Mouse (Mus musculus) midbrain, embryonic 15.5 days (tissue): Measurements from ENCODE around the gene Focad. TPM values are rescaled to one million over a fixed set of nuclear protein-coding genes. Genes with fewer than 3 reads are reported as not detected.

Source experiments
- ATAC-seq: fragments of 200-750 bp; cut with Nextera tagmentation; replicated peaks from 2 replicates; pipeline ENCODE4 v1.8.0; 2017; ENCODE audit warnings: moderate TSS enrichment
- H3K27ac ChIP-seq: fragments of 300-500 bp; sonication (generic); 2 replicates; pipeline ENCODE4 v1.5.1; 2015; ENCODE audit warnings: mild to moderate bottlenecking, inconsistent platforms
- H3K27me3 ChIP-seq: fragments of 300-500 bp; sonication (generic); replicated peaks from 2 replicates; pipeline ENCODE4 v1.6.1; 2015; ENCODE audit warnings: inconsistent platforms
- H3K36me3 ChIP-seq: fragments of 300-500 bp; sonication (generic); replicated peaks from 2 replicates; pipeline ENCODE4 v1.6.1; 2015; ENCODE audit warnings: inconsistent platforms
- H3K4me1 ChIP-seq: fragments of 300-500 bp; sonication (generic); 2 replicates; pipeline ENCODE4 v1.6.1; 2015; ENCODE audit warnings: inconsistent platforms
- H3K4me2 ChIP-seq: fragments of 300-500 bp; sonication (generic); 2 replicates; pipeline ENCODE4 v1.6.1; 2015; ENCODE audit warnings: inconsistent platforms, mild to moderate bottlenecking, moderate library complexity
- H3K4me3 ChIP-seq: fragments of 300-500 bp; sonication (generic); 2 replicates; pipeline ENCODE4 v1.5.1; 2015; ENCODE audit warnings: mild to moderate bottlenecking, inconsistent platforms
- H3K9ac ChIP-seq: fragments of 300-500 bp; sonication (generic); 2 replicates; pipeline ENCODE4 v1.6.1; 2015; ENCODE audit warnings: mild to moderate bottlenecking, inconsistent platforms
- H3K9me3 ChIP-seq: fragments of 300-500 bp; sonication (generic); 2 replicates; pipeline ENCODE4 v1.6.1; 2016; ENCODE audit warnings: inconsistent platforms
- WGBS: fragments of 180-500 bp; shearing (Covaris S2); methylation state at CpG from one replicate; pipeline ENCODE4 v1.1.7; 2015; ENCODE audit warnings: mixed read lengths; 5-methylcytosine and 5-hydroxymethylcytosine counted together
- polyA plus RNA-seq: library from polyadenylated mRNA; unstranded; fragments of >200 nt; fragmentation: Nextera tagmentation; extraction: Ambion mirVana; gene quantifications from 2 replicates; pipeline ENCODE4 v1.2.1, GENCODE M21; 2015

Gene Focad
- polyA plus RNA-seq, 1 experiment from 2014 or later, result 15.1 TPM

DNA sequence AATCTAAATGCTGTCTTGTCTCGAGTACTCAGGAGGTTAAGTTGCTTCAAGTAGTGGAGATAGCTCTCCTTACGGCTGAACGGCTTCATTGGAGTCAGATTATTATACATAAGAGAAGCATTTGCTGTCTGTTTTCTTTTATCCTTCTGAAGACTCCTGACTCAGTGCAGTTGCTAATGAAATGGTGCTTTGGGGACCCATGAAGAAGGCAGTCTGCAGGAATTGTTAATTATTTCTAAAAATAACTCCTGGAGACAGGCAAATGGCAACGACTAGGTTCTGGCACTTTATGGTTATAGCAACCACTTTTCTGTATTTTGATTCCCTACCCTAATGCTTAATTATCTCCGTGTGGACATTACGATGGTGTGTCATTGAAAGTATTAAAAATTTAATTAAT, 201.1 kb downstream of the Focad start:
- 58% methylated on average over 6 of the region's 6 CpGs for WGBS
- no peak overlapping the region for H3K4me3 ChIP-seq
- no peak overlapping the region for H3K9ac ChIP-seq
- no peak overlapping the region for H3K27ac ChIP-seq
- H3K27me3 ChIP-seq, result no peaks in the 10 kb centered on the region
- H3K36me3 ChIP-seq, result no peaks in the 10 kb centered on the region
- H3K9me3 ChIP-seq, result no peaks in the 10 kb centered on the region
- no peak for ATAC-seq
- 0 out of 2 replicates have a peak, but pooled peaks cover 2% of the 10 kb centered on the region for H3K4me1 ChIP-seq
- H3K4me2 ChIP-seq, result no peak overlapping the region

DNA sequence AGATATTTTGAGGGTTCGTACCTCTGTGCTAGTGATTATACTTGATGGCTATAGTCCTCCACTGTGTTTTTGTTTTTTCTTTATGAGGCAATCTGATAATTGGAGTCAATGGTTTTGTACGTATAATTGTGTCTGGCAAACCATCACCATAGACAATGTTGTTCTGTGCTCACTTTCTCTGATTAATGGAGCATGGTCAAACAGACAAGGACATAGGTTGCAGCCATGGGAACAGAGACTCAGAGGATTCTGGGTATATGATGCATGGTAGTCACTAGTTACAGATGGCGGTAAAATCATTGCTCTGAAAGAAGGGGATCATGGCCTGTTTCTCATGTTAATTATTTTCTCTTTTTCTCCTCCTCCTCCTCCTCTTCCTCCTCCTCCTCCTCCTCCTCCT, 205.1 kb downstream of the Focad start:
- Histone ChIP-seq H3K36me3 (no peaks in the 10 kb centered on the region), H3K9me3 (no peaks in the 10 kb centered on the region), H3K4me3 (no peak overlapping the region), H3K9ac (no peak overlapping the region), H3K4me1 (peaks cover 7% of the 10 kb centered on the region; the same call in 1 of the 2 replicates), H3K4me2 (no peak overlapping the region), H3K27ac (no peak overlapping the region), H3K27me3 (no peaks in the 10 kb centered on the region)
- ATAC-seq, result no peak
- WGBS, result 75% methylated on average over 3 of the region's 3 CpGs

- Histone ChIP-seq H3K27ac (no peak overlapping the region), H3K9ac (no peak overlapping the region), H3K4me1 (peaks cover 7% of the 10 kb centered on the region; the same call in 1 of the 2 replicates), H3K4me3 (no peak overlapping the region), H3K27me3 (no peaks in the 10 kb centered on the region), H3K9me3 (no peaks in the 10 kb centered on the region), H3K36me3 (no peaks in the 10 kb centered on the region), H3K4me2 (no peak overlapping the region)
- peak; percentile 50 for ATAC-seq
- 77% methylated on average over 6 of the region's 6 CpGs for WGBS
These were observed 206.6 kb downstream of the Focad start for GRCm38 (mm10) chr4:88300832-88301621.

- Histone ChIP-seq H3K4me3 (no peak overlapping the region), H3K27me3 (no peaks in the 10 kb centered on the region), H3K36me3 (no peaks in the 10 kb centered on the region), H3K4me1 (peaks cover 7% of the 10 kb centered on the region; the same call in 1 of the 2 replicates), H3K4me2 (no peak overlapping the region), H3K27ac (no peak overlapping the region), H3K9ac (no peak overlapping the region), H3K9me3 (no peaks in the 10 kb centered on the region)
- ATAC-seq, result no peak
These were observed 207.9 kb downstream of the Focad start for GRCm38 (mm10) chr4:88302291-88302690.

GRCm38 (mm10) chr4:88307691-88308090, 213.3 kb downstream of the Focad start:
- H3K9ac ChIP-seq, result no peak overlapping the region
- no peak overlapping the region for H3K4me3 ChIP-seq
- no peaks in the 10 kb centered on the region for H3K36me3 ChIP-seq
- no peak overlapping the region for H3K27ac ChIP-seq
- 91% methylated on average over 3 of the region's 3 CpGs for WGBS
- ATAC-seq, result no peak
- no peaks in the 10 kb centered on the region for H3K27me3 ChIP-seq
- H3K4me1 ChIP-seq, result no peaks in the 10 kb centered on the region
- H3K4me2 ChIP-seq, result no peak overlapping the region
- H3K9me3 ChIP-seq, result no peaks in the 10 kb centered on the region

DNA sequence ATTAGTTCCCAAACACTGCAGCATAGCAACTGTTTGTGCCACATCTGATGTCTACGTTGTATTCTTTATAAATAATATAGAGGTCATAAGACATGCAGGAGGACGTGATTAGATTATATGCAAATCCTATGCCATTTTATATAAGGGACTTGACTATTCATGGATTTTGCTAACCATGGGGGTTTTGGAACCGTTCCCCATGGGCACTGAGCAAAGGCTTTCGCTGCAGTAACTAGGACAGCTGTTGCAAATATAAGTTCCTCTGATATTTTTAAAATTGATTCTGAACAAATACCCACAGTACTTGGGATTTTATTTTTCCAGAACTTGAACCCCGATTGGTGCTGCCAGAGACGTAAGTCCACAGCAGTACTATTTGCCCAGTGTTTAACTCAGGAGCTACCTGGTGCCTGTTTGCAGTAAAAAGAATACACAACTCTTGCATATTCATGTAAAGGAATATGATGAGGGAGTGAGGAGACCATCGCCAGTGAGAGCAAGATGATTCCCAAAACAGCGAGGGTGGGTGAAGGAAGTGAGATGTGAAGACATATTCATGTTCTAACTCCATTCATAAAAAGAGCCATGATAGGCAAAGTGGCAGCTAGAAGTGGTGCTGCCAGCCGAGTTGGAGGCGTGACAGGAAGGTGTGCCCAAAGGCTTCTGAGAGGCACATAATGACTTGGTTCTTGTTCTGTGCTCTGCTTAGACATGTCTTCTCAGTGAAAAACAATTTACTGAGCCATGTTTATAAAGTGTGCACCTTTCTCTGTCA, 214.1 kb downstream of the Focad start:
- Histone ChIP-seq H3K9me3 (no peaks in the 10 kb centered on the region), H3K27me3 (no peaks in the 10 kb centered on the region), H3K9ac (no peak overlapping the region), H3K36me3 (no peaks in the 10 kb centered on the region), H3K27ac (no peak overlapping the region), H3K4me2 (no peak overlapping the region), H3K4me1 (no peaks in the 10 kb centered on the region), H3K4me3 (no peak overlapping the region)
- ATAC-seq, result no peak
- WGBS, result 87% methylated on average over 10 of the region's 10 CpGs

DNA sequence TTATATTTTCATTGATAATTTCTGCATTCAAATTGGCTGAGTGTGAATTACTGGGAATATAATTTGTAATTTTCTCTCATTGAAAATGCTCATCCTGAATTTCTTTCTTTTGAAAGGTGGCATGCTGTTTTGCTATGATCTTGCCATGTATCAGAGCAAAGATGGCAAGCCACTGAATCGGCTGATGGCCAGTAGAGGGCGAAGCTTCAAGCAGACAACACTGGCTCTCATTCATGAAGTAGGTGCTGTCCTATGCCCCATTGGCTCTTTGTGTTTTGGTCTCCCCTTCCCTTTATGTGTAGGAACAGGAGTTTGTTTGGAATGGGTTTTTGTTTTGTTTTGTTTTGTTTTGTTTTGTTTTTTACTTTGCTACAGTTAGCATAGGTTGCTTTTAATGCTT, 215.2 kb downstream of the Focad start:
- no peak overlapping the region for H3K4me2 ChIP-seq
- no peaks in the 10 kb centered on the region for H3K27me3 ChIP-seq
- H3K27ac ChIP-seq, result no peak overlapping the region
- no peak overlapping the region for H3K9ac ChIP-seq
- no peak for ATAC-seq
- H3K4me3 ChIP-seq, result no peak overlapping the region
- H3K36me3 ChIP-seq, result no peaks in the 10 kb centered on the region
- H3K9me3 ChIP-seq, result no peaks in the 10 kb centered on the region
- 50% methylated on average over 2 of the region's 2 CpGs for WGBS
- H3K4me1 ChIP-seq, result no peaks in the 10 kb centered on the region

DNA sequence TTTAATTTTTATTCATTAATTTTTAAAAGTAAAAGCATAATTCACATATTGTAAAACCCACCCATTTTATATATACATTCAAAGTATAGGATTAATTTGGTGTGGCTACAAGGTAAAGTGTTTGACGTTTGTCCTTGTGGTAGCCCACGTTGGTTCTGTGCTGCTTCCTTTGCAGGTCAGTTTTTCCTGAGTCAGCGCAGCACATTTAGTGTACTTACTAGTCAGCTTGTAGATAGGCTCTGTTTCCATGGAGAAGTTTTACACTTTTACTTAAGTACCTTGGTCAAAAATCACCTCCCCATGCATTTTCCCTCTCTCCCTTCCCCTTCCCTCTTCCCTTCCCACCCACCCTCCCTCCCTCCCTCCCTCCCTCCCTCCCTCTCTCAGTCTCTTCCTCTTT, 220.5 kb downstream of the Focad start:
- WGBS, result 86% methylated on average over 3 of the region's 3 CpGs
- H3K27ac ChIP-seq, result no peak overlapping the region
- no peak for ATAC-seq
- H3K4me3 ChIP-seq, result no peak overlapping the region
- H3K4me2 ChIP-seq, result no peak overlapping the region
- no peaks in the 10 kb centered on the region for H3K27me3 ChIP-seq
- no peaks in the 10 kb centered on the region for H3K9me3 ChIP-seq
- H3K4me1 ChIP-seq, result no peaks in the 10 kb centered on the region
- no peaks in the 10 kb centered on the region for H3K36me3 ChIP-seq
- H3K9ac ChIP-seq, result no peak overlapping the region

- H3K36me3 ChIP-seq, result no peaks in the 10 kb centered on the region
- H3K9me3 ChIP-seq, result no peaks in the 10 kb centered on the region
- no peaks in the 10 kb centered on the region for H3K27me3 ChIP-seq
- WGBS, result 67% methylated on average over 1 of the region's 1 CpGs
- H3K27ac ChIP-seq, result no peak overlapping the region
- ATAC-seq, result no peak
- H3K4me2 ChIP-seq, result no peak overlapping the region
- no peak overlapping the region for H3K9ac ChIP-seq
- no peak overlapping the region for H3K4me3 ChIP-seq
- H3K4me1 ChIP-seq, result no peaks in the 10 kb centered on the region
These were observed 225.6 kb downstream of the Focad start for GRCm38 (mm10) chr4:88320067-88320466.

GRCm38 (mm10) chr4:88325392-88325791, 231.0 kb downstream of the Focad start:
- no peak for ATAC-seq
- Histone ChIP-seq H3K4me3 (no peak overlapping the region), H3K36me3 (no peaks in the 10 kb centered on the region), H3K9ac (no peak overlapping the region), H3K4me2 (no peak overlapping the region), H3K27ac (no peak overlapping the region), H3K4me1 (no peaks in the 10 kb centered on the region), H3K27me3 (no peaks in the 10 kb centered on the region), H3K9me3 (no peaks in the 10 kb centered on the region)
- WGBS, result 91% methylated on average over 5 of the region's 5 CpGs

- no peak overlapping the region for H3K4me3 ChIP-seq
- 90% methylated on average over 4 of the region's 4 CpGs for WGBS
- H3K4me2 ChIP-seq, result no peak overlapping the region
- no peaks in the 10 kb centered on the region for H3K9me3 ChIP-seq
- H3K27ac ChIP-seq, result no peak overlapping the region
- ATAC-seq, result no peak
- H3K36me3 ChIP-seq, result no peaks in the 10 kb centered on the region
- H3K27me3 ChIP-seq, result no peaks in the 10 kb centered on the region
- H3K4me1 ChIP-seq, result peaks cover 6% of the 10 kb centered on the region; the same call in 1 of the 2 replicates
- H3K9ac ChIP-seq, result no peak overlapping the region
These were observed 240.1 kb downstream of the Focad start for GRCm38 (mm10) chr4:88334533-88334932.

DNA sequence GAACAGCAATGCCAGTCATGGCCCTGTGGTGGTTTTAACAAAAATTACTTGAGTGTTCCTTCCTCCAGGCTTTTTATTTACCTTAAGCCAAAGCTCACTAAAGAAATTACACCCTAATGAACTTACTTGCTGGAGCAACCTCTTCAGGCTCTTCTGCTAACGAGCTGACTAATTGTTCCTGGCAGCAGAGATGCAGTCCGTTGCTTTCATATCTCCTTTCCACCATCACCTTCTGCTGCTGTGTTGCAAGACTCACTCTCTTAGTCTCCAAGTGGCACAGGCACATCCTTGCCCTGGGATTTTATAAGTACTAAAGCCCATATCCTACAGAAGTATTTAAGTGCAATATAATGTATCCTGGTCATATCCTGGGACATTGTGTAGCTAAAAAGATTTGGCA, 242.3 kb downstream of the Focad start:
- H3K4me1 ChIP-seq, result peaks cover 6% of the 10 kb centered on the region; the same call in 1 of the 2 replicates
- no peak overlapping the region for H3K9ac ChIP-seq
- no peak for ATAC-seq
- no peaks in the 10 kb centered on the region for H3K9me3 ChIP-seq
- 61% methylated on average over 2 of the region's 2 CpGs for WGBS
- no peak overlapping the region for H3K27ac ChIP-seq
- H3K4me3 ChIP-seq, result no peak overlapping the region
- H3K27me3 ChIP-seq, result no peaks in the 10 kb centered on the region
- no peaks in the 10 kb centered on the region for H3K36me3 ChIP-seq
- no peak overlapping the region for H3K4me2 ChIP-seq
